Mouse (Mus musculus): ENCODE results near the gene Ccl17.

- no peak for TF ChIP-seq CTCF (IDR thresholded peaks at IDR 0.05; ENCODE audit: extremely low read depth, insufficient read depth, insufficient read length, insufficient replicate concordance)
- no peak for TF ChIP-seq POLR2A (IDR thresholded peaks at IDR 0.05; ENCODE audit: low read depth, low read length)
These were observed 6.7 kb upstream of the Ccl17 start for GRCm38 (mm10) chr8:94803551-94803950.
